Mouse (Mus musculus): Measurements from ENCODE around the gene Gpr12.
"Not testable (repeated sequence)": the region's sequence is repeated elsewhere in the genome, so short reads cannot be mapped to it uniquely, and the experiment has no call there.

Gene Gpr12

DNA sequence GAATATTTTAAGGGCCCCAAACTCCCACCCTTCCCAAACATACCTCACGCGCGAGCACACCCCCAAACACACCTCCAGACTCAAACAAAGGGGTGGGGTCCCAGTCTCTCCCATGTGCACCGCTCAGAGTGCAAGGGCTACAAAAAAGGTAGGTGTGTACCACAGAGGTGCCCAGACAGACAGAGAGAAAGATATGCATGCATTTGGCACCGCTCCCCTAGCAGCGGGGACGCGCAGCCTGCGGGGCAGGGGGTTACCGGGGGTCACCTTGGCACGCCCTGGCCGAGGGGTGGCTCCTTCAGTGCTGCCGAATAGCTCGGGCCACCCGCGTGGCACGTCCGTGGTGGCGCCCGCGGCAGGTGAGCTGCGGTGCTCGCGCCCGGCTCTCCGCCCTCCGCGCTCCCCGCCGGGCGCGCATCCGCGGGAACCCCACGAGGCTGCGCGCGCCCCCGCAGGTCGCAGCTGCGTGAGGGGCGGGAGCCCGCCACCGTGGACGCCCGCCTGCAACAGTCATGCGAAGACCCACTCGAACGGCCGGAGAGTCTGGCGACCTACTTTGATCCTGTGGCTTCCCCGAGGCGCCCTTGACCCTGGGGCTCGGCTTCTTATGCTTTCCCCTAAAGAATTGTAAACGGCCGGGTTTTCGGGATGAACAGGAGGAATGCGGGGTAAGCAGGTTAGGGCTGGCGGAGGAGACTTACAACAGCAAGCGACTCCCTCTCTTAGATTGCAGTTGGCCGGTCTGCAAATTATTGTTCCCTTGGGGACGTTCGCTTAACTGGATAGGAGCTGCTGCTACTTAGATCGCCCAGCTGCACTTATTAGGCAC is at the start of gene Gpr12:
TSS of gene Gpr12 (minus strand) at position 762 of the 829 bp plus-strand sequence.
- no peak for DNase-seq (ENCODE audit: low spot score)

DNA sequence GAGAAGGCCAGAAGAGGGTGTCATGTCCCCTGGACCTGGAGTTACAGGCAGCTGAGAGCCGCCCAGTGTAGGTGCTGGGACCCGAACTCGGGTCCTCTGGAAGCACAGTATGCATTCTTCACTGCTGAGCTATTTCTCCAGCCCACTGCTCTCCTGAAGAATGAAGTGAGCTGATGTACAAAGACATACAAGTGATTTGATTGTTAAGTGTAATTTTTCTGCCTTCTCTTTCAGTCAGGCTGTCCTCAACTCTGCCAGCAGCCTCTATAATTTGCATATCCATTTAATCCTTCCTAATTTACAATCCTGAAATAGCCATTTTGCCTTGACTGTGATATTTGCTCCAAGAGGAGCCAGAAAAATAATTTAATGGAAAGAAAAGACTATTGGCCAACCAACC is 46.6 kb upstream of the Gpr12 start:
- no peak for DNase-seq (ENCODE audit: low spot score)

DNA sequence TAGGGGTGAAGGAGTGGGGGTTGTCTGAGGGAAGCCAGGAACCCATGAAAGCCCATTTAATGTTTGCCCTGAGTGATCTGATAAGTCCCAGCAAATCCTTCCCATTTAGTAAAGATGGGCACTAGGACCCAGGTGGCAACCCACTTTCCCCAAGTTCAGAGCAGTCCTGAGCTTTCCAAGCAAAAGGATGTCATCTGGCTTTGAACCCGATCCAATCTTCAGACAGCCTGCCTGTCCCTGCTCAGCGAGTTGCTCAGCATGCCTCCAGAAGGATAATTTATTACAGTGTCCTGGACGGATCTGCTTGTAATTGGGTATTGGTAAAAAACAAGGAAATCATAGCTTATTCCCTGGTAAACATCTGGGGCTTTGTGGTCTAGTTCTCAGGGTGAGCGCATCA is 45.9 kb upstream of the Gpr12 start:
- no peak for DNase-seq (ENCODE audit: low spot score)

DNA sequence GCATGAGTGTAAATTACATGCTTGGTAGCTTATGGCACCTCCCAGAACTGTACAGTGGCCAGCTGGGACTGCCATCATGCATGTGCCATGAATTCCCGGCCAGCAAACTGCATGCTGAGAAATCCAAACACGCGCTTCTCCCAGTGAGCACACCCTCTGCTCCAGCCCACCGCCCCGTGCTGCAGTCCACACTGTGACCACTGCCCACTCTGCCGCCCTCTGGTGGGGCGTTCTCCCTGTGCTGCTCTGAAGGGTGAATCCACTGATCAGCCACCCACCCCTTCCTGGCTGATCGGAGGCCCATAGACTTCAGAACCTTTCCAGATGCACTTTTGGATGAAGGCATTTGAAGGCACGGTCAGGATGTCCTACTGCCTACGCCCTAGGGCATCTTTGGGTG is 44.6 kb upstream of the Gpr12 start:
- DNase-seq (ENCODE audit: low spot score) = no peak

DNA sequence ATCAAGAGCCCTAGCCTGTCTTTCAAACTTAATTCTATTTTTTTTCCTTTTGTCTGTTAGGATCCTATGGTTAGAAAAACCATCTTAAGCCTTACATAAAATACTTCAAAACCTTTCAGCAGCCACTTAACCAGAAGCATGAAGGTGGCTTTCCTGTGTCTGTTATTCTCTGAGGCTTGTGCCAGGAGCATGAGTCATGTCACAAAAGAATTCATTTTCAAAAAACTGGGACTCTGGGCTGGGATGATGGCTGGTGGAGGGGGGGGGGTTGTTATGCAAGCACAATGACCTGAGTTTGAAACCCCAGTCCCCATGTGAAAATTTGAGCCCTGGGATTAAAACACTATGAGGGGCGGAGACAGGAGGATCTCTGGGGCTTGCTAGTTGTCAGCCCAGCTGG is 43.8 kb upstream of the Gpr12 start:
- DNase-seq (ENCODE audit: low spot score) = no peak

DNA sequence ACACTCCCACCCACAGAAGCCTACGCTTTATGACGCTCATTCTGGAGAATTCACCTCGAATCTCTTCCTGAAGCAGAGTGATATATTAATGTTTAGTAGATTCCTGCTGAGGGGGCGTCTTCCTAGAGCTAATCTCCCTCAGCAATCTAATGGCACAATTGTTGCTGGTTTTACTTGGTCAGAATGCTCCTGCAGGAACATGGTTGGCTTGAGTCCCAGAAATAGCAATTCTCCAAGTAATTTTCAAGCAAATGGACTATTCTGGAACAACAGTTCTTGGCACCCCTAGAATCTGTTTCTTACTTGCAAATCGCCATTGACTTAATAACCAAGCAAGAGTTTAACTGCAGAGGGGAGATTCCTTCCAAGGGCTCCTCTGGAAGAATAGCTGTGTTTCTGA is 42.9 kb upstream of the Gpr12 start:
- DNase-seq (ENCODE audit: low spot score) = no peak

DNA sequence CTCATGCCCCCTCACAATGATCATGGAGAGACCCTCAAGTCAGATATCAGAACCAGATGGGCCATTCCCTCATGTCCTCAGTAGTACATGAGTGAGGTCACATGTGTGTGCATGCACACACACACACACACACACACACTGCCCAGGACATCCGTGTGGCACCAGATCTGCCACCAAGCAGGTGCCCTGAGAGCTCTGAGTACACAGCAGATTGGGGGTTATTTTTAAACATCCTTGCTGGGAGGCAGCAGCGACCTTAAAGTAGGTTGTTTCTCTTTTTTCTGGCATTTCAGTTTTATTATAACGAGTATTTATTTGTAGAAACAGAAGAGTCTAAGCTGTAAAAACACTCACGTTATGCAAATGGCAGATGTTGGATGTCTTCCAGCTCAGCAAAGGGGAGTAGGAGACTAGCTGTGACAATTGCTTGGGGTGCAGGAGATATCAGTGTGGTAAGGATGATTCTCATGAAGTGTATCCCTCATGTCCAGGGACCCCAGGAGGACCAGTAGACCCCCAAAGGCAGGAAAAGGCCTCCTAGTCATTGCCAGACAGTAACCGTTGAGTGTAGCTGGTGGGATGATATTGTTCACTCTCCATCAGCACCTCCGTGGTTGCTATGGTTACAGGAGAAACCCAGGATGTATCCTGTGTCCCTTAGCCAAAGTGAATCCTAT is 40.7 kb upstream of the Gpr12 start:
- DNase-seq (ENCODE audit: low spot score) = no peak

DNA sequence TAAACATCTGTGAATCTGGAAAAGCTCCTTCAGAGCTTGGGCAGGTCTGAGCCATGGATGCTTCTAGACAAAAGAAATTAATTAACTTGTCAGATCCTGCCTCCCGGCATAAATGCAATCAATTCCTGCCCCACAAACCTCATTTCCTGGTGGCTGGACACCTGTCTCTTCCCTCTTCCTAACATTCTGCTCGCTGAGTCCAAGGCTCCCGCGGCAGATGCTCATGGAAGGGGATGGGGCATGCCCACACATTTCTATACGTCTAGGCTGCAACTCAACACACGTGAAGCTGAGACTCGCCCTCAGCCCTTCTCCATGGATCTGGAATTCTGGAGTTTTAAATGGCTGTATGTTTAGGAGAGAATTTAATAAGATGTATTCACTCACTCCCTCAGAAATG is 26.8 kb upstream of the Gpr12 start:
- DNase-seq (ENCODE audit: low spot score) = no peak

DNA sequence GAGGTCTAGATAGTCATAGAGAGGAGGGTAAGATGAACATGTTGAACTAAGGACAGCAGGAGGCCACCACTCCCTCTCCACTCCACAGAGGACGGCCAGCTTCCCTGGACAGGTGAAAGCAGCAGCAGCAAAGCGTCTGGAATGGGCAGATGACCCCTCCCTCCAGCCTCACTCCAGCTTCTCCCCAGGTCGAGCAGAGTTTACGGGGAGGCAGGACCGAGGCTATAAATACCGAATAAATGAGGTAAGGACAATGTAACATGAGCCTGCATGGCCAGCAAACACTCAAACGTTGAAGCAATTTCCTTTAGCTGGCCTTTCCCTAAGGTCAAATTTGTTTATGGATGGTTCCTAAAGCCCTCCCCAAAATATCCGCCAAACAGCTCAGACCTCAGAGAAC is 26.0 kb upstream of the Gpr12 start:
- DNase-seq (ENCODE audit: low spot score) = no peak

DNA sequence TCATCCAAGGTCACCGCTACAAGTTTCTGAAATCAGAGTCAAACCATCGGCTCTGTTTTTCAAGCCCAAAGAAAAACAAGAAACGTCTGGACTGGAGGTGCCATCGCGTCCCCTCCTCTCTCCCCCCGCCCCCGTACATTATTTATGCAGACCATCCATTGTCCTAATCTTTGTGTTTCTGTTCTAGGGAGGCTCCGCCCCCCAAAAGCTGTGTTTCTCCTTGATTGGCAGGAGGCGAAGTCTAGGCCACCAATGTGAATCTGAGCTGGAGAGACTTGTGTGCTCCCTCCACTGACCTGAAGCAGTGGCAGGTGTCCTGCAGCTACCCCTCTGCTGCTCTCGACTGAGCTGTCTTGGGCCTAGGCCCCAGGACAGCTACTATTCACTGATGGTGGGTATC is 24.6 kb upstream of the Gpr12 start:
- DNase-seq (ENCODE audit: low spot score) = no peak

DNA sequence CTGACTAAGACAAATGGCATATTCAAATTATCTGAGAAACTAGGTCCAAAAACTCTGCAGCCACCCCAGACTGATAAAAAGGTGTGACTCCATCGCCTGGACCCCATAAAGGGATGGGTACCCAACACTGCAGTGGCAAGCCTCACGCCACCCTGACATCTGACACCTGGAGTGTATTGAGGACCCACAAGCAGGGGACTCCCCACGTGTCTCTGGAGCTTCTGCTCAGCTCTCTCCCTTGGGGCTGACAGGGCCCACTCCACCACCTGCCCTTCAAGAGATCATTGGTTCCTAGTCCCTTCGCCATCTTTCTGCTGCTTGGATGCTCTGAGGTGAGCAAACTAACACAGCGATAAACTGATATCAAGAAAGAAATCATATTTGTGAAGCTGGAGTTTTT is 22.8 kb upstream of the Gpr12 start:
- no peak for DNase-seq (ENCODE audit: low spot score)

DNA sequence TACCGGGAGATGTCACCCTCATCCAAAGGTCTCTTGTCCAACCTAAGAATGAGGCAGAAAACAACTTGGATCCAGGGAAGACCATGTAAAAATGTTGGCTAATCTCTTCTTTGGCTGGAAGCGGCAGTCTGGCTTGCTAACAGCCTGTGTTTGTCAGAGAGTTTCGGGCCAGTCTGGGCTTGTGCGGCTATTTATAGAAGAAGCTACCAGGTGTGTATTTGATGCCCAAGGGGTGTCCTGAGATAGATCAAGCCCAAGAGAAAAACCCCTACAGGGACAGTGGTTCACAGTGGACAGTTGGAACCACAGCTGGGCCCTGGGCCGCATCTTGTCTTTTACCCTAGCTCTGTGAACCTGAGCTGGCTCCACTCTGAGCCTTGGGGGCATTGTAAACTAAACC is 21.9 kb upstream of the Gpr12 start:
- no peak for DNase-seq (ENCODE audit: low spot score)

DNA sequence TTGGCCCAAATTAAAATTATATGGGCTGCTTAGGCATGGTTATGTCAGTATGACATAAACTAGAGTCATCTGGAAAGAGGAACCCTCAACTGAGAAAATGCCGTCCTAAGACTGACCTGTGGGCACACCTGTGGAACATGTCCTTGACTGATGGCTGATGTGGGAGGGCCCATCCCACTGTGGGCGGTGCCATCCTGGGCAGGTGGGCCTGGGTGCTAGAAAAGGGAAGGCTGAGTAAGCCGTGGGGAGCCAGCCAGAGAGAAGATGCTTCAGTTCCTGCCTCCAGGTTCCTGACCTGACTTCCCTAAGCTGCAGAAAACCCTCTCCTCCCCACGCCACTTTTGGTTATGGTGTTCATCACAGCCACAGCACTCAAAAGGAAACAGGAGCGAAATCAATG is 21.2 kb upstream of the Gpr12 start:
- no peak for DNase-seq (ENCODE audit: low spot score)

DNA sequence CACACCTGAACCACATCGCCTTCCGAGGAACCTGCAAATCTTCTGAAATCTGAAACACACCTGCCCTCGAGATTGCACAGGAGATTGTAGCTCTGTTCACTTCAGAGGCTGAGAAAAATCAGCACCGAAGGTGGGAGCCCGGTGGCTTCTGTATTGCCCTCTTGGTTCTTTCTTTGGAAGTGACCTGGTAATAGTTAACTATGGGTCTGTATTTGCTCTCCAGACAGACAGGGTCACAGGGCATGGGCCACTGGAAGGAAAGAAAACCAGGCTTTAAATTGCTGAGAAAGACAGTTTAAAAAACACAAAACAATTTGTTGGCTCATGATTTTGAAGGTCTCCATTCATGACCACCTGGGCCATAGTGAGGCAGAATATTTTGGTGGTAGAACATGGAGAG is 14.9 kb upstream of the Gpr12 start:
- DNase-seq (ENCODE audit: low spot score) = no peak

DNA sequence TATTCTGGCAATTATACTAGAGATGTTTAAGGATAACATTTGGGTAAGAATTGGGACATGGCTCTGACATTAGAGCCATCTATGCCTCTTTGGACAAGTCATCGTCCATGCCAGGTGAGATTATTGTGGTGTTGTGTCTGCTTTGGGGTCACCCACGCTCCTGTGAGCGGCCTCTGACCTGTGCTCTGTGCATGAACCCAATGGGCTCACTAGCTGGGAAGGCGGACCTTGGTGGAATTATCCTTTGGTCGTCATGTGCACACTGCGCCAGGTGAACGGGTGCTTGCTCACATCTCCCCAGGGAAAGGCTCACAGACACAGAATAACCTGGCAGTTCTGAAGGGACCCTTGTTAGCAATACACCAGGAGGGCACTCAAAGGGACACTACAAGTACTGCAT is 14.2 kb upstream of the Gpr12 start:
- DNase-seq (ENCODE audit: low spot score) = not testable (repeated sequence)

DNA sequence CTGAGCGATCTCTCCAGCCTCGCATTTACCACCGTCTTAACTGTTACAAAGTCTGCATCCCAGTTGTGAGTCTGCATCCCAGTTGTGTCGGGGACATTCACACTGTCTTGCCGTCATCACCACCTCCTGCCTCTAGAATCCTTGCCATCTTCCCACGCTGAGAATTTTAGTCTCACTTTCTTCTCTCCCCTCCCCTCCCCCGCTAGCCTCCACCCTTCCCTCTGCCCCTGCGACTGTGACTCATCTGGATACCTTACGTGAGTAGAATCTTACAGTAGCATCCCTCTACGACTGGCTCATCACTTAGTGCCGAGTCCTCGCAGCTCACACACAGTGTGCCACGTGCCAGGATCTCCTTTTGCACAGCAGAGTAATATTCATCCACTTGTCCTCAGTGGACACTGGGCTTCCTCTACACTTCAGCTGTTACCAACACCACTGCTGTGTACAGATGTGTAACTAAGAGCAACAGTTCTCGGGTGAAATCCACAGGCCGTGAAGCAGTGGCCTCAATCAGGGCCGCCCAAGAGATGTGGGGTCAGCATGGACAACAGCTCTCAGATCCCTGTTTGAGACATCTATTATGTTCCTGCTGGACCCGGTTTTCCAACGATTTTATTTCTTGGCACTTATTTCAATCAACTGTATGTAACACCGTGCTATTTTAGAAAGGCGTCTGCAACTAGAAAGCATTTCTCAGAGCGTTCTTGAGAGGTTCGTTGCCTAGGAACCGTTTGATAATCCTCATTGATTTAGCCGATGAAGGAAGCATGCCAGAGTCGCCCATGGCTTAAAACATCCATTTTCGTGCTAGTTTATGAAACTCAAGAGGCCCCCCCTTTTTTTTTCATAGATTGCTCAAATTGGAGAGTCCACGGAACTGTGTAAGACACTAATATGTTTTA is 13.4 kb upstream of the Gpr12 start:
- no peak for DNase-seq (ENCODE audit: low spot score)

DNA sequence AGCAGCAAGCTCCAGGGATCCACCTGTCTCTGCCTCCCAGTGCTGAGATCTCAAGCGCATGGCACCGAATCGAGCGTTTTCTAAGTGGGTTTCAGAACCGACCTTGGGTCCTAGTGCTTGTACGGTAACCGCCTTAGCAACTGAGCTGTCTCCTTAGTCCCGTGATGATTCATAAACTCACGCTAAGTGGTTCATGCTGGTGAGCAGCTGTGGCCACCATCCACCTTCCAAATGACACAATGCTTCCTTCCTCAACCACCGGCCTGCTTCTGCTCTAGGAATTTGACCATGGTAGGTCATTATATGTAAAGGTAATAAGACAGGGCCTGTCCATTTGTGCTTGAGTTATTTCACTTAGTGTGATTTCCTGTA is 12.4 kb upstream of the Gpr12 start:
- DNase-seq (ENCODE audit: low spot score) = no peak

DNA sequence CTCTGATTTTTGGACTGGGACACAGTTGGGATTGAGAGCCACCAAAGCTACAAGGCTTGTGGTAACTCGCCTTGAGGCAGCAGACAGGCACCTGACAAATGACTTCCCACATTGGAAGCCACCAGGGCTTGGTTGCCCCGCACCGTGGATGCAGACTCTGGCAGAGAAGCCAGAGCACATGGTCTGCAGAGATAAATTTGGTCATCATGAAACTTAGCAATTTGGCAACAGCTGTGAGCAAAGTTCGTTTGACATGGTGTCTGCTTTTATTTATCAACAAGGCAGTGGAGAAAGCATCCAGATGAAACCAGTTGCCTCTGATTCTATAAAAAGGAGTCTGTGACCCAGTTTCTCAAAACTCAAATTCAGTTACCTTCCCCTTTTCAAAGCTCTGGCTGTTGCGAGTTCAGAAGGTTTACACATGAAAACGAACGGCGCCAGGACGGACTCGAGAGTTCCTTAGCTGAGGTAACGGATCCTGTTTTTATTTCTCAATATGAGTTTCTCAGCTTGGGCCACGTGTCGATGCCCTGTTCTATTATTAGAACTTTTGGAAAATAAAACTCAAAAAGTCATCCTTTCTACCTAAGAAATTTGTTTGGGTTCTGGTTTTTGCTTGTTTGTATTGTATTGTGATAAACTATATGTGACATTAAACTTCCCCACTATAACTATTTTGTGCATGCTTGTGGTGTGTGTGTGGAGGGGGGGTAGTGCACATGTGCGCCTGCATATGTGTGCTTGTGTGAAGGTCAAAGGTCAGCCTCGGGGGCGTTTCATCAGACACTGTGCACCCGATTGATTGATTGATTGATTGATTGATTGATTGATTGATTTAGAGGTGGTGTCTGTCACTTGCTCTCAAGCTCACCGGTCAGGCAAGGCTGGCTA is 11.8 kb upstream of the Gpr12 start:
- DNase-seq (ENCODE audit: low spot score) = no peak

DNA sequence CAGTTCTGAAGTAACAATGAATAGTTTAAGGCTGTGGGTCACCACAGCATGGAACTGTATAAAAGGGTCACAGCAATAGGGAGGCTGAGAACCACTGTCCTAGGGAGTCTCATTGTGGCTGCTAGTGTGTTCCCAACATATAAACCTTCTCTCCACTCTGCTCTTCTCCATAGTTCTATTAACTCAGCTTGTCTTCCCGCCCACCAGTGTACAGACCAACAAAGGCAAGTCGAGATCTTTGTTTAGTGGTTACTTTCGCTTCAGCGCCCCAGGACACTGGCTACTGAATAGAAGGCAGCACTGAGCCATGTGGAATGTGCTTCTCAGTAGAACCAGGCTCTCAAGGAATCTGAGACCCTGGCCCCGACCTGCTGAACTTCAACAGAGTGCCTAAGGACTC is 7.5 kb upstream of the Gpr12 start:
- DNase-seq (ENCODE audit: low spot score) = no peak

DNA sequence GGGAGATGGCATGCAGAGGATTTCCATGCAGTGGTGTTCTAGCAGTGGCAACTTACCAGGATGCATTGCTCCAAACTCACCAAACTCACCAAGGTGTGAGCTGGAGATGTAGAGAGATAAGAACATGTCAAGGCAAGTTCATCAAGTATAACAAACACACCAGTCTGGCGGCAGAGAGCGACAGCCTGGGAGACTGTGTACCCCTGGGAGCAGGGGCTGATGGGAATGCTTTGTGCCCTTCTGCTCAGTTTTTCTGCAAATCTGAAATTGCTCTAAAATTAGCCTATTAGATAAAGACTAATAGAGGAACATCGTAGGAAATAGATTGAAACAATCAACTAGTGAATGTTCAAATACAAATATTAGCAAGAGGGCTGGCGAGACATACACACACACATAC is 6.6 kb upstream of the Gpr12 start:
- no peak for DNase-seq (ENCODE audit: low spot score)

DNA sequence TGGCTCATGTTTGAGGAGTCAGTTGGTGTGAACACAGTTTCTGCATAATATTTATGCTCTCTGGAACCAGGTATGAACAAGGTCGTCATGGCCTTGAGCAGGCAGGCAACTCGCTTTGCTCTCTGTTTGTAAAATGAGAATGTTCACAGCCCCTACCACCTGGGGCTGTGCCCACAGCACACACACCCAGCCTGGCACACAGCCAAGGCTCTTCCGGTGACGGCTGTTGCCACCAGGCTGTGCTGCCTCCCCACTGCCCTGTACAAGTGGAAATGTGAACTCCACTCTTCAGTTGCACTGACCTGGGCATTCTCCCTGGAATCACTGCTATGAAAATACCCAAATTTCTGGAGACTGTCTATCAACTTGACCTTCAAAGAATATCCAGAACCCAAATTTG is 5.9 kb upstream of the Gpr12 start:
- DNase-seq (ENCODE audit: low spot score) = no peak
